Mouse (Mus musculus): ENCODE data around the gene Hoxa9. TPM values are rescaled to one million over a fixed set of nuclear protein-coding genes. Genes with fewer than 3 reads are reported as not detected.

The Hoxa9 gene
- polyA plus RNA-seq, 1 experiment from 2014 or later, result 0.33 TPM

DNA sequence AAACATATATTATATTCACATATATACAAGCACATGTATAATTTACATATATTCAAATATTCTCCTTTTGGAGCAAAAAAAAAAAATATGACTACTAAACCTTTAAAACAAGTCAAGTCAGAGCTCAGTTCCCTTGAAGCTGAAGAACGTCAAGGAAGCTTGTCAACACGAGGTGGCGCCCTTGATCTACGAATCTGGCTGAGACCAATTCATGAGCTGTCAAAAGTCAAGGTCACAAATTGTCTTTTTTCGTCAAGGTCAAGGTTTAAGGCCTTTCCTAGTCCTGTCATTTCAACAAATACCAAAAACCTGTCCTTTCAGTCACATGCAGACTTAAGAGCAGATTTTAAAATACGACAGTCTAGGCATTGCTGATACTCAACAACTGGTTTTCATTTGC lies 26.1 kb upstream of the Hoxa9 start:
- Histone ChIP-seq H3K36me3 (ENCODE audit: control insufficient read depth, insufficient read depth, low read length) (no peaks in the 10 kb centered on the region), H3K4me2 (ENCODE audit: low read depth, low read length) (no peak overlapping the region), H3K9ac (ENCODE audit: low read depth, low read length) (no peak overlapping the region), H3K27ac (replicated peaks; ENCODE audit: low read depth, low read length) (no peak overlapping the region), H3K4me3 (ENCODE audit: low read depth, low read length) (no peak overlapping the region), H3K27me3 (replicated peaks; ENCODE audit: control insufficient read depth, insufficient read depth, low read length) (peaks cover 94% of the 10 kb centered on the region), H3K9me3 (ENCODE audit: control insufficient read depth, low read length) (no peaks in the 10 kb centered on the region), H3K4me1 (ENCODE audit: control insufficient read depth, insufficient read depth, low read length) (no peaks in the 10 kb centered on the region)
- ATAC-seq (ENCODE audit: low read depth), result no peak
- DNase-seq (ENCODE audit: low spot score), result peak; percentile 83
- WGBS, result under 1% methylated on average over 6 of the region's 6 CpGs

DNA sequence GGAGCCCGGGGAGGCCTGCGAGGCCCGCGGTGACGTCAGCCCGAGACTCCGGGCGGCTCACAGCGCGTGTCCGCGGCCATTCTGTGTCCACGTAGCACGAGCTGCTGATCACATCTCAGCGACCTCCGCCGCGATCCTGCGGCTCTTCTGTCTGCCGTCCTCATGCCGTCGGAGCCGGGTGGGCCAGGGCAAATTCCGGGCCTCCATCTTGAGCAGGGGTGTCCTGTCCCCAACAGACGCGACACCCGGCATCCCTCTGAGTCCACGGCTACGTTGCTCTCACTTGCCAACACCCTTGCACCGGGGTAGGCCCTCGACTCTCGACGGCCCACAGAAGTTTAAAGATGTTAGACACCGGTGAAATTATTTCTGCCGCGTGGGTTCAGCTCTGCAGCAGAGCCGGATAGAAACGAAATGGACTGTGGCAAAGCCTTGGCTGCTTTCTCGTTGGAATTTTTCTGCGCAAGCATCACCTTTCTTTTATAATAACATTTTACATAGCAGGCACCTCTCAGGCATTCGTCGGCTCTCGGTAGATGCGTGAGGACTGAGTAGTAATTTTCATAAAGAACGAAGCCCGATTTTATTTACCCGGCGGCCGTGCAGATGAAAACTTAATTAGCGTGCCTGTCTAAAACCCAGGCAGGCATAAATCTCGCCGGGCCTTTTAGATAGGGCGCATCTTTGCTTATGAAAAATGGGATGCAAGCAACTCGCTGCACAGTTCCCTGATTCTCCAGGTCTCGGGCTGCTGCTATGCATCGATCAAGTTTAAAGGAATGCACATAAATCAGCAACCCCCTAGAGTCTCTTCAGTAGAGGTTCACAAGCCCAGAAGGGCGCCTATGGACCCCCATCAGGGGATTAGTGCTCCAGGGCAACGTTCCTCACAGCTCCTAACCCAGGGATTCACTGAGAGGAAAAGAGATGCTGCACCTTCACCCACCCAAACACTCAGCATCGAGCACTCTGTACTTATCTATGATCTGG lies 22.9 kb upstream of the Hoxa9 start:
- H3K4me2 ChIP-seq (ENCODE audit: low read depth, low read length), result 0 out of 2 replicates have a peak overlapping the region, but pooled peaks have one; percentile 20
- DNase-seq (ENCODE audit: low spot score), result no peak
- no peak overlapping the region for H3K27ac ChIP-seq (replicated peaks; ENCODE audit: low read depth, low read length)
- WGBS, result under 1% methylated on average over 53 of the region's 59 CpGs
- peaks cover 97% of the 10 kb centered on the region for H3K27me3 ChIP-seq (replicated peaks; ENCODE audit: control insufficient read depth, insufficient read depth, low read length)
- no peak for ATAC-seq (ENCODE audit: low read depth)
- H3K9me3 ChIP-seq (ENCODE audit: control insufficient read depth, low read length), result no peaks in the 10 kb centered on the region
- no peaks in the 10 kb centered on the region for H3K36me3 ChIP-seq (ENCODE audit: control insufficient read depth, insufficient read depth, low read length)
- H3K9ac ChIP-seq (ENCODE audit: low read depth, low read length), result no peak overlapping the region
- H3K4me1 ChIP-seq (ENCODE audit: control insufficient read depth, insufficient read depth, low read length), result no peaks in the 10 kb centered on the region
- H3K4me3 ChIP-seq (ENCODE audit: low read depth, low read length), result peak overlapping the region; percentile 20

DNA sequence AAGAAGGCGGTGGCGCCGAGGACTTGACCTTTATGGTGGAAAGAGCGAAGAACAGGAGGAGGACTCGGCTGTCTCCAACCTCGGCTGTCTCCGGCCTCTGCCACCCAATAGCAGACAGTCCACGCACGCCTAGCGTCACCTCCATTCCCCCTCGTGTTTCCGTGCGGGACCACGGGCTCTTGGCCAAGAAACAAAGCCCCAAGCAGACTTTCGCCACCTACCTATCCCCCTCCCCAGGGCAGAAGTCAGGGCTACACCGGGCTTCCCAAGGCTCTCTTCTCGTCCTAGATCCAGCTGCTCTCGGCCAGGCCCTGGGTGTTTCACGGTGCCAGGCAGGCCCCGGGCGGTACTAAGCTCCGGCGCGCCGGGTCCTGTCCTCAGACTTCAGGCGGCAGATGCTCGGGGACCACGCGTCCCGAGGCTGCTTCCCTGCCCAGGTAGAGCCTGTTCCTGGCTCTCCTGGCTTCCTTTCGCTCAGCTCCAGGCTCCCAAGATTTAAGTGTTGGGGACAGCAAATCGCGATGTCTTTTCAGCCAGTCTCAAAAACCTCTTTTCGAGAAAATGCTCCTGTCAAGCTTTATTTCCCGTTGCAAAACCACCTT lies 22.0 kb upstream of the Hoxa9 start:
- Histone ChIP-seq H3K4me3 (ENCODE audit: low read depth, low read length) (0 out of 2 replicates have a peak overlapping the region, but pooled peaks have one; percentile 20), H3K27me3 (replicated peaks; ENCODE audit: control insufficient read depth, insufficient read depth, low read length) (peaks cover 97% of the 10 kb centered on the region), H3K27ac (replicated peaks; ENCODE audit: low read depth, low read length) (no peak overlapping the region), H3K4me2 (ENCODE audit: low read depth, low read length) (no peak overlapping the region), H3K9me3 (ENCODE audit: control insufficient read depth, low read length) (no peaks in the 10 kb centered on the region), H3K36me3 (ENCODE audit: control insufficient read depth, insufficient read depth, low read length) (no peaks in the 10 kb centered on the region), H3K4me1 (ENCODE audit: control insufficient read depth, insufficient read depth, low read length) (no peaks in the 10 kb centered on the region), H3K9ac (ENCODE audit: low read depth, low read length) (no peak overlapping the region)
- 3% methylated on average over 29 of the region's 35 CpGs for WGBS
- DNase-seq (ENCODE audit: low spot score) (no peak), ATAC-seq (ENCODE audit: low read depth) (no peak)

DNA sequence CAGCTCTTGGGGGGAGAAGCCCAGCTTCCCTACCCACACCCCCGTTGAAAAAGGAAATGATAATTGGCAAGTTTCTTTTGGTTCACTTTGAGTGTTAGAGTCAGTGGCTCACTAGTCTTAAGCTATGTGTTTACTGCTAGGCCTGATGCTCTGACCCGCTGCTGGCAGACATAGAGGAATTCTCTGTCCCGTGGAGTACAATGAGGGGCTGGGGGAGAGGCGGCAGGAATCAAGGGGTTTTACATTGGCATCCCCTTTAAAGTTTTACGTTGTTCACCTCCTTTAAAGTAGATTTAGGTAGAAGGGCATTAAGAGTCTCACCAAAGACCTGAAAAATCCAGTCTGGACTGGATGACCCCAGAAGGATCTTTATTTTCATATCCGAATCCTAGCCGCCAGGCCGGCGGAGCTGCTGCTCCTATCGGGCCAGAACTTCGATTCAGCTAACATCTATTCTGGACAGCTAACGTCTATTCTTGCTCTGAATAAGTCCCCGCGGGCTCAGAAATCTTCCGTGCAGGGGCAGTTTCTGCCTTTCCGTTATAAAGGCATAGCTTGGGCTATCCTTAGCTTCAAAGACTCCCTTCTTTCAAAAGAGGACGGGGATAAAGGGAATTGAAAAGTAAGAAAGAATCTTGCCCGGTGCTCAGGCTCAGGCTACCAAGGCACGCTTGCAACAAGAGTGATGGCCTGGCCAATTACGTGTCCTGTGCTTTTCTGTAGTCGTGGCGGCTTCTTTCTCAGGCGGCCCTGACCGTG lies 21.3 kb upstream of the Hoxa9 start:
- no peak for DNase-seq (ENCODE audit: low spot score)
- Histone ChIP-seq H3K4me1 (ENCODE audit: control insufficient read depth, insufficient read depth, low read length) (no peaks in the 10 kb centered on the region), H3K4me2 (ENCODE audit: low read depth, low read length) (no peak overlapping the region), H3K27me3 (replicated peaks; ENCODE audit: control insufficient read depth, insufficient read depth, low read length) (peaks cover 98% of the 10 kb centered on the region), H3K27ac (replicated peaks; ENCODE audit: low read depth, low read length) (no peak overlapping the region), H3K4me3 (ENCODE audit: low read depth, low read length) (no peak overlapping the region), H3K9ac (ENCODE audit: low read depth, low read length) (no peak overlapping the region), H3K9me3 (ENCODE audit: control insufficient read depth, low read length) (no peaks in the 10 kb centered on the region), H3K36me3 (ENCODE audit: control insufficient read depth, insufficient read depth, low read length) (no peaks in the 10 kb centered on the region)
- 4% methylated on average over 23 of the region's 24 CpGs for WGBS
- no peak for ATAC-seq (ENCODE audit: low read depth)

DNA sequence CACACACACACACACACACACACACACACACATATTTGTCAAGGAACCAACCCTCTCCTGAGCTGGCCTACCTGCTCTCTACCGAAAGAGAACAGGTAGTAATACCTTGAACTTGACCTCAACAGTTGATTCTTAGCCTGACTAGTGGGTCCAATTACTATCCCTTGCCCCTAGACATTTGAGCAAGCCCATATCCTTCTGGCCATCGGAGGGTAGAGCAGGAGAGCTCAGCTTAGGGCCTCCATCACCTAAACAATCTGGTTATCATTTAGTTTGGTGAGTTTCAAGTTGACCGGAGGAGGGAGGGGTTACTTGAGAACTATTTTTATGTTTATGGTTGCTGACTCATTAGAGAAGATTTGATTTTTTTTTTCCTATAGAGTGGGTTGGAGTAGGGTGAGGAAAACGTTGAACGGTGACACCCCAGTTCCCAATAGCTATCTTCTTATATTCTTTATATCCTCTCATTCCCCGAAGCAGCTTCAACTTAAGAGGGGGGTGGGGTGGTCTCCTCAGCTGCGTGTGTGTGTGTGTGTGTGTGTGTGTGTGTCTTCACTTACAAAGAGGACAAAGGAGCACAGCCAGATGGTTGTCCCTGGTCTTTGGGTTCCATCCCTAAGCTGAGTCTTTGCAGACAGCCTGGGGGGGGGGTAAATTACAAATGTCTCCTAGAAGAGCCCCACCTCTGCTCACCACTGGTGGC lies 20.4 kb upstream of the Hoxa9 start:
- H3K27me3 ChIP-seq (replicated peaks; ENCODE audit: control insufficient read depth, insufficient read depth, low read length), result peaks cover 99% of the 10 kb centered on the region
- H3K4me3 ChIP-seq (ENCODE audit: low read depth, low read length), result no peak overlapping the region
- no peaks in the 10 kb centered on the region for H3K36me3 ChIP-seq (ENCODE audit: control insufficient read depth, insufficient read depth, low read length)
- H3K4me2 ChIP-seq (ENCODE audit: low read depth, low read length), result no peak overlapping the region
- no peak for ATAC-seq (ENCODE audit: low read depth)
- 8% methylated on average over 7 of the region's 7 CpGs for WGBS
- no peaks in the 10 kb centered on the region for H3K4me1 ChIP-seq (ENCODE audit: control insufficient read depth, insufficient read depth, low read length)
- no peak overlapping the region for H3K27ac ChIP-seq (replicated peaks; ENCODE audit: low read depth, low read length)
- H3K9me3 ChIP-seq (ENCODE audit: control insufficient read depth, low read length), result no peaks in the 10 kb centered on the region
- H3K9ac ChIP-seq (ENCODE audit: low read depth, low read length), result no peak overlapping the region
- DNase-seq (ENCODE audit: low spot score), result no peak

DNA sequence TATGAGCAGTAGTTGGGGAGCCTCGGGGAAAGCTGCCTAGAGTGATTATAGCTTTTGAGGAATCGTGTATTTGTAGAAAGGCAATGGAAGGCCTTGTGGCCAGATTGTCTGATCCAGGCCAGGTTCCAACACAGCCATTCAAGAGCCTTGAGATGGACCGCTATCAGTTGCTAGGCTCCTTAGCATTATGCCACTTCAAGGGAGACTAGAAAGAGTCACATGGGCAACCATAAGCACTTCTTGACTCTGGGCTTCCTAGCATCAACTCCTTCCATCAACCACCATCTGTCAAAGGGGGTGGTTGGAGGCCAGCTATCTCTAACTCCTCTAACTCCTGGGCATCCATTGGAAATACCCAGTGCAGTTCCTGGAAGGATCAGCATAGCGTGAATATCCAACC lies 18.9 kb upstream of the Hoxa9 start:
- WGBS, result 0% methylated on average over 4 of the region's 4 CpGs
- Histone ChIP-seq H3K9me3 (ENCODE audit: control insufficient read depth, low read length) (no peaks in the 10 kb centered on the region), H3K27me3 (replicated peaks; ENCODE audit: control insufficient read depth, insufficient read depth, low read length) (peaks cover 99% of the 10 kb centered on the region), H3K9ac (ENCODE audit: low read depth, low read length) (no peak overlapping the region), H3K4me1 (ENCODE audit: control insufficient read depth, insufficient read depth, low read length) (no peaks in the 10 kb centered on the region), H3K27ac (replicated peaks; ENCODE audit: low read depth, low read length) (no peak overlapping the region), H3K4me2 (ENCODE audit: low read depth, low read length) (no peak overlapping the region), H3K4me3 (ENCODE audit: low read depth, low read length) (no peak overlapping the region), H3K36me3 (ENCODE audit: control insufficient read depth, insufficient read depth, low read length) (no peaks in the 10 kb centered on the region)
- ATAC-seq (ENCODE audit: low read depth) (no peak), DNase-seq (ENCODE audit: low spot score) (no peak)

DNA sequence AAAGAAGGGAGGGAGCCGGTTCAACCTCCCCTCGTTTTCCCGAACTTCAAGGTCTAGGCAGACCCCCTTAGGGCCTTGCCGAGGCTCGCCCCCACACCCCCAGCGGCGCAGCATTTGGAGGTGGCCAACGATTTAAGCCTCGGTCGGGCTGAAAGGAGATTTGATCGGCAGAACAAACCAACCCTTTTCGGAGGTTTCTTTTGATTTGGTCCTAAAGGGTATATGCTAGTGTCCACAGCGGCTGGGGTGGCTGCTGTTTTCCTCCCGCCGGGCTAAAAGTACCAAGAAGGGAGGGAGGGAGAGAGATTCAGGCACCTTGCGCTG lies 18.5 kb upstream of the Hoxa9 start:
- H3K9ac ChIP-seq (ENCODE audit: low read depth, low read length), result no peak overlapping the region
- H3K4me1 ChIP-seq (ENCODE audit: control insufficient read depth, insufficient read depth, low read length), result no peaks in the 10 kb centered on the region
- no peak overlapping the region for H3K4me2 ChIP-seq (ENCODE audit: low read depth, low read length)
- H3K9me3 ChIP-seq (ENCODE audit: control insufficient read depth, low read length), result no peaks in the 10 kb centered on the region
- peaks cover 99% of the 10 kb centered on the region for H3K27me3 ChIP-seq (replicated peaks; ENCODE audit: control insufficient read depth, insufficient read depth, low read length)
- DNase-seq (ENCODE audit: low spot score) (no peak), ATAC-seq (ENCODE audit: low read depth) (no peak)
- no peak overlapping the region for H3K4me3 ChIP-seq (ENCODE audit: low read depth, low read length)
- H3K27ac ChIP-seq (replicated peaks; ENCODE audit: low read depth, low read length), result no peak overlapping the region
- WGBS, result under 1% methylated on average over 16 of the region's 16 CpGs
- H3K36me3 ChIP-seq (ENCODE audit: control insufficient read depth, insufficient read depth, low read length), result no peaks in the 10 kb centered on the region
